Mouse (Mus musculus) A20 (cell line): ENCODE data around the gene Elfn2.

ENCODE experiments used
- DNase-seq: peaks from one replicate; pipeline ENCODE4 v3.0.0-alpha.2; 2011; ENCODE audit warnings: low read depth, low spot score

Elfn2 gene

GRCm38 (mm10) chr15:78718290-78719250, at the start of gene Elfn2:
Gene Elfn2, minus strand, starts transcription at chr15:78718771.
- DNase-seq: no peak

- no peak for DNase-seq
These were observed 45.1 kb upstream of the Elfn2 start for GRCm38 (mm10) chr15:78763704-78764103.

- no peak for DNase-seq
These were observed 44.6 kb upstream of the Elfn2 start for GRCm38 (mm10) chr15:78763210-78763609.

- DNase-seq: no peak
These were observed 42.5 kb upstream of the Elfn2 start for GRCm38 (mm10) chr15:78761112-78761511.

- peak; percentile 87 for DNase-seq
These were observed 39.6 kb upstream of the Elfn2 start for GRCm38 (mm10) chr15:78758132-78758531.

GRCm38 (mm10) chr15:78755966-78756725, 37.6 kb upstream of the Elfn2 start:
- no peak for DNase-seq

- DNase-seq: no peak
These were observed 36.7 kb upstream of the Elfn2 start for GRCm38 (mm10) chr15:78755226-78755625.

- no peak for DNase-seq
These were observed 35.6 kb upstream of the Elfn2 start for GRCm38 (mm10) chr15:78754144-78754543.

GRCm38 (mm10) chr15:78752991-78753390, 34.4 kb upstream of the Elfn2 start:
- DNase-seq: peak; percentile 64

- no peak for DNase-seq
These were observed 32.2 kb upstream of the Elfn2 start for GRCm38 (mm10) chr15:78750608-78751350.

GRCm38 (mm10) chr15:78749855-78750254, 31.3 kb upstream of the Elfn2 start:
- no peak for DNase-seq

GRCm38 (mm10) chr15:78744206-78744605, 25.6 kb upstream of the Elfn2 start:
- DNase-seq: peak; percentile 51

- DNase-seq: no peak
These were observed 24.3 kb upstream of the Elfn2 start for GRCm38 (mm10) chr15:78742831-78743230.

- no peak for DNase-seq
These were observed 22.1 kb upstream of the Elfn2 start for GRCm38 (mm10) chr15:78740662-78741061.

- DNase-seq: no peak
These were observed 18.6 kb upstream of the Elfn2 start for GRCm38 (mm10) chr15:78737146-78737545.

GRCm38 (mm10) chr15:78736681-78737100, 18.1 kb upstream of the Elfn2 start:
- DNase-seq: no peak

GRCm38 (mm10) chr15:78736181-78736579, 17.6 kb upstream of the Elfn2 start:
- DNase-seq: no peak

- DNase-seq: no peak
These were observed 17.0 kb upstream of the Elfn2 start for GRCm38 (mm10) chr15:78735431-78736180.

GRCm38 (mm10) chr15:78731830-78732229, 13.3 kb upstream of the Elfn2 start:
- no peak for DNase-seq

- peak; percentile 42 for DNase-seq
These were observed 11.9 kb upstream of the Elfn2 start for GRCm38 (mm10) chr15:78730315-78731049.
